Mouse (Mus musculus): ENCODE data around the gene Lhfpl2.

DNA sequence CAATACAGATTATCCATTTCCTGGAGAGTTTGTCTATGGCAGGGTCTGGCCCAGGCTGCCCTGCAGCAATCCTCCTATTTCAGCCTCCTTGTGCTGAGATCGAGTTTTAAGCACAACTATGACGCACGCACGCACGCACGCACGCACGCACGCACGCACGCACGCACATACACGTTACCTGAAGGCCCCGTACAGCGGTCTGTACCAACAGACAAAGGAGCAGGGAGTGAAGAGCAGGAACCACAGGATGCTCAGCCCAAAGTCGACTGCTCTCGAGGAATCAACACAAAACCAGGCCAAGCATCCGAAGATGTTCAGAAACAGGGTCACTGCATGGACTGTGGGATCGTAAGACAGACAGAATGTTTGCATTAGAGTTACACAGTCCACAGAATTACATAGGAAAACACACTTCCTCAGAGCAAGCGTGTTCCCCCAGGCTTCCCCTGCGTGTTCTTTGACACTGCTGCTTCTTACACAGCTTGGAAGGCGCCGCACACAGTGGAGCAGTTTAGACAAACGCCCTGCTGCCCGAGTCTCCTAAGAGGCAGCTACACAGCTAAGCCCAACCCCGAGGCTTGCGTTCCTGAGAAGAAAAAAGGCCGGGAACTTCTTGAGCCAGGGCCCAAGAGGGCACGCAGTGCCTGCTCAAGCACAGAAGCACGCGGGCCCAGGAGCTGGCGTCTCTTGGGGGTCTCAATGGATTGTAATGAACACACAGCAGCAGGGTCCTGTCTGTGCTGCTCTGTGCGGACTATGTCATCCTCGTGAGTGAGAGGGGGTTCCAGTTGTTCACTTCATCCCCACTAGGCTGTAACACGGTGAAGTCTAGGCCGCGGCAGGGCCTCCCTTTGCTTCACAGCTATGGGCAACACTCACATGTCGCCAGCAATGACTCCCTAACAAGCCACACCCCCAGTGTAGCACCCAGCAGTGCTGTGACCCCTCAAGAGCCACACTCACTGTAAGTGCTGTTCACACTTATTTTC is 167.4 kb downstream of the Lhfpl2 start:
- TF ChIP-seq CTCF (IDR thresholded peaks at IDR 0.05; ENCODE audit: extremely low read depth, insufficient read depth, low read length) (no peak), POLR2A (IDR thresholded peaks at IDR 0.05; ENCODE audit: extremely low read depth, insufficient read depth, low read length) (no peak)

Data from cortical plate, adult 2 months (tissue).